Mouse (Mus musculus) limb, embryonic 15.5 days (tissue): ENCODE measurements around the gene Gm20817. TPM values are rescaled to one million over a fixed set of nuclear protein-coding genes. Genes with fewer than 3 reads are reported as not detected.
"Not testable (repeated sequence)": the region's sequence is repeated elsewhere in the genome, so short reads cannot be mapped to it uniquely, and the experiment has no call there.

ENCODE experiments used
- ATAC-seq: fragments of 200-750 bp; cut with Nextera tagmentation; 2 replicates; pipeline ENCODE4 v1.8.0; 2017; ENCODE audit warnings: low read depth, moderate TSS enrichment; ENCODE audit not compliant: insufficient number of reproducible peaks, low FRiP score, low TSS enrichment
- H3K27ac ChIP-seq: fragments of 300-500 bp; sonication (generic); 2 replicates; pipeline ENCODE4 v1.5.1; 2015; ENCODE audit warnings: moderate library complexity, mild to moderate bottlenecking, inconsistent platforms
- H3K27me3 ChIP-seq: fragments of 300-500 bp; sonication (generic); 2 replicates; pipeline ENCODE4 v1.6.1; 2015; ENCODE audit warnings: inconsistent platforms
- H3K36me3 ChIP-seq: fragments of 300-500 bp; sonication (generic); 2 replicates; pipeline ENCODE4 v1.6.1; 2015; ENCODE audit warnings: inconsistent platforms
- H3K4me1 ChIP-seq: fragments of 300-500 bp; sonication (generic); 2 replicates; pipeline ENCODE4 v1.6.1; 2015; ENCODE audit warnings: inconsistent platforms
- H3K4me2 ChIP-seq: fragments of 300-500 bp; sonication (generic); 2 replicates; pipeline ENCODE4 v1.6.1; 2015; ENCODE audit warnings: mild to moderate bottlenecking, inconsistent platforms
- H3K4me3 ChIP-seq: fragments of 300-500 bp; sonication (generic); 2 replicates; pipeline ENCODE4 v1.5.1; 2015; ENCODE audit warnings: mild to moderate bottlenecking, inconsistent platforms
- H3K9ac ChIP-seq: fragments of 300-500 bp; sonication (generic); 2 replicates; pipeline ENCODE4 v1.6.1; 2015; ENCODE audit warnings: inconsistent platforms
- H3K9me3 ChIP-seq: fragments of 300-500 bp; sonication (generic); 2 replicates; pipeline ENCODE4 v1.6.1; 2016; ENCODE audit warnings: inconsistent platforms
- WGBS: fragments of 180-500 bp; shearing (Covaris S2); methylation state at CpG from one replicate; pipeline ENCODE4 v1.1.7; 2015; 5-methylcytosine and 5-hydroxymethylcytosine counted together
- polyA plus RNA-seq: library from polyadenylated mRNA; unstranded; fragments of >200 nt; fragmentation: Nextera tagmentation; extraction: Ambion mirVana; gene quantifications from 2 replicates; pipeline ENCODE4 v1.2.1, GENCODE M21; 2015

Gene Gm20817
- not detected in 2 replicates for polyA plus RNA-seq

- ATAC-seq, result not testable (repeated sequence)
These were observed at the start of gene Gm20817 for GRCm38 (mm10) chrY:68832628-68833027. Gene Gm20817 (minus strand): TSS chrY:68832728.

More at GRCm38 (mm10) chrY:68832628-68833027, at the start of gene Gm20817:
- H3K27ac ChIP-seq, H3K9me3 ChIP-seq, H3K9ac ChIP-seq, H3K4me1 ChIP-seq, H3K27me3 ChIP-seq, H3K4me2 ChIP-seq, H3K4me3 ChIP-seq, H3K36me3 ChIP-seq: not testable (repeated sequence)
- WGBS, result no CpG with 5 or more reads among the region's 5 CpGs
